Mouse (Mus musculus) thymus, adult 2 months (tissue): ENCODE measurements around the gene Chd4.
A peak's percentile ranks its signal among the peaks of the same experiment; 100 is the strongest.

Experiments
- CTCF ChIP-seq: fragments of 200-500 bp; IDR thresholded peaks from 2 replicates; pipeline ENCODE4 v1.5.1; 2012; ENCODE audit warnings: mild to moderate bottlenecking, control low read depth, low read length, moderate library complexity, borderline replicate concordance; ENCODE audit not compliant: control insufficient read depth, poor library complexity, insufficient read depth; ENCODE audit errors: extremely low read depth
- POLR2A ChIP-seq: fragments of 200-500 bp; IDR thresholded peaks from 2 replicates; pipeline ENCODE4 v1.6.1; 2012; ENCODE audit warnings: mild to moderate bottlenecking, low read length, control low read depth, moderate library complexity; ENCODE audit not compliant: control insufficient read depth, poor library complexity, insufficient read depth; ENCODE audit errors: extremely low read depth

DNA sequence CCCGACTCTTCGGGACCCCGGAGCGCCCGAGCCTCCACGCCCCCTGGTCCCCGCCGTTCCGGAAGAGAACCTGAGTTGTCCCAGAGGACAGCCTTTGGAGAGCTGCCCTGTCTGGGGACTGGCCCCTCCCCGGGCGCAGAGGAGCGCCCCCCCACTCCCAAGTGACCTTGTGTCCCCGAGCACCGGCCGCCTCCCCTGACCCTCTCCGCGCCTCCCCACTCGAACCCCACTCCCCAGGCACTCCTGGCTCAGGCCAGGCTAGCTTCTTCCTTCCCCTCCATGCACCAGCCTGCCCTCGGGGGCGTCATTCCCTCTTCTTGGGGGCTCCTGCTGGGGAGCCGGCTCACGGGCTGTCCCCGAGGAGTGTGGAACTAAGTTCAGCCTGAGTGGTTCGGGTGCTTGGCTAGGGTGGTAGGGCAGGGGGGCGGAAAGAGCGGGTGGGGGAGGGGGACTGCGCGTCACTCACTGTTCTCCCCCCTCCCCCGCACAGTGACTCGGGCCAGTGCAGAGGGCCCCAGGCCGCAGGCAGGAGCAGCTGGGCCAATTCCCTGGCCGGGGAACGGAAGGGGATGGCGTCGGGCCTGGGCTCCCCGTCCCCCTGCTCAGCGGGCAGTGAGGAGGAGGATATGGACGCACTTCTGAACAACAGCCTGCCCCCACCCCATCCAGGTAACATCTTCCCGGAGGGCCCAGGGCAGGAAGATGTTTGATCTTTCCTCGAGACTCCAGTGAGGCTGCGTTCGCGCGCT lies 990 bp downstream of the Chd4 start:
- TF ChIP-seq POLR2A = peak; percentile 48; the same call in 1 of the 2 replicates
- TF ChIP-seq CTCF = no peak
